Mouse (Mus musculus) lung, embryonic 14.5 days (tissue): ENCODE measurements at regions not wholly inside any gene's neighbourhood (a gene's known extent, or its start where the extent isn't known, plus 50 kb on each side); places are given as distances from the start of the nearest gene placed in this dataset.

Source experiments
- ATAC-seq: fragments of 200-750 bp; cut with Nextera tagmentation; 2 replicates; pipeline ENCODE4 v1.8.0; 2017; ENCODE audit warnings: mild to moderate bottlenecking, moderate TSS enrichment, moderate library complexity; ENCODE audit not compliant: insufficient read depth
- DNase-seq: peaks from one replicate; pipeline ENCODE4 v3.0.0-alpha.2; 2015
- H3K27ac ChIP-seq: fragments of 300-500 bp; sonication (generic); 2 replicates; pipeline ENCODE4 v1.5.1; 2014; ENCODE audit warnings: low read depth, mild to moderate bottlenecking, moderate library complexity
- H3K27me3 ChIP-seq: fragments of 300-500 bp; sonication (generic); 2 replicates; pipeline ENCODE4 v1.6.1; 2014; ENCODE audit warnings: low read length, control low read depth; ENCODE audit not compliant: insufficient read depth
- H3K36me3 ChIP-seq: fragments of 300-500 bp; sonication (generic); 2 replicates; pipeline ENCODE4 v1.6.1; 2014; ENCODE audit warnings: control low read depth; ENCODE audit not compliant: insufficient read depth
- H3K4me1 ChIP-seq: fragments of 300-500 bp; sonication (generic); 2 replicates; pipeline ENCODE4 v1.6.1; 2014; ENCODE audit warnings: antibody characterized with exemption, control low read depth; ENCODE audit not compliant: insufficient read depth
- H3K4me2 ChIP-seq: fragments of 300-500 bp; sonication (generic); 2 replicates; pipeline ENCODE4 v1.6.1; 2014; ENCODE audit warnings: mild to moderate bottlenecking
- H3K4me3 ChIP-seq: fragments of 300-500 bp; sonication (generic); 2 replicates; pipeline ENCODE4 v1.5.1; 2014; ENCODE audit warnings: low read depth, low read length
- H3K9ac ChIP-seq: fragments of 300-500 bp; sonication (generic); 2 replicates; pipeline ENCODE4 v1.6.1; 2014
- H3K9me3 ChIP-seq: fragments of 300-500 bp; sonication (generic); 2 replicates; pipeline ENCODE4 v1.6.1; 2016; ENCODE audit warnings: low read depth, low read length, control low read depth
- CTCF ChIP-seq: IDR thresholded peaks from 2 replicates; pipeline ENCODE4 v1.5.1; 2016; ENCODE audit warnings: antibody characterized with exemption, low read depth
- WGBS: fragments of 180-500 bp; shearing (Covaris S2); extraction: QIAGEN DNeasy Blood & Tissue Kit; methylation state at CpG from one replicate; pipeline ENCODE4 v1.1.7; 2014; 5-methylcytosine and 5-hydroxymethylcytosine counted together

DNA sequence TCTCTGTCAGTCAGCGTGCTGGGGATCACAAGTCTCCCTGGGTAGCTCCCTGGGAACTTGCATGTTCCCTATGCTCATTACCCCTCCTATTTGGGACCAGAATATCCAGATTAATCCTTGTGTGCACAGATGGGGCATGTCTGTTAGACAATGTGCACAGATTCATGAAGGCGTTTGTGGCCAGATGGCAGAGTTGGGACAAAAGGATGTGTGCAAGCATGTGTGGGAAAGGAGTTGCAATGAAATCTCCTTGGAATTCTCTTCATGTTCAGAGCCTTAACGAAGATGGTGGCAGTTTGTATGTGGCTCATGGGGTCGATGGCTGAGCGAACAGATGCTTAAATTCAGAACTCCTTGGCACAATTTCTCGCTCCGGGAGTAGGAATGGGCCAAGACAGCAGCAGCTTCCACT is 319.6 kb downstream of the Ipmk start:
- ATAC-seq: no peak
- Histone ChIP-seq H3K27me3 (no peaks in the 10 kb centered on the region), H3K9me3 (no peaks in the 10 kb centered on the region), H3K4me1 (no peaks in the 10 kb centered on the region), H3K36me3 (no peaks in the 10 kb centered on the region), H3K9ac (no peak overlapping the region), H3K4me3 (no peak overlapping the region), H3K4me2 (no peak overlapping the region), H3K27ac (no peak overlapping the region)
- WGBS: 83% methylated on average over 7 of the region's 7 CpGs
- DNase-seq: no peak
- no peak for TF ChIP-seq CTCF

DNA sequence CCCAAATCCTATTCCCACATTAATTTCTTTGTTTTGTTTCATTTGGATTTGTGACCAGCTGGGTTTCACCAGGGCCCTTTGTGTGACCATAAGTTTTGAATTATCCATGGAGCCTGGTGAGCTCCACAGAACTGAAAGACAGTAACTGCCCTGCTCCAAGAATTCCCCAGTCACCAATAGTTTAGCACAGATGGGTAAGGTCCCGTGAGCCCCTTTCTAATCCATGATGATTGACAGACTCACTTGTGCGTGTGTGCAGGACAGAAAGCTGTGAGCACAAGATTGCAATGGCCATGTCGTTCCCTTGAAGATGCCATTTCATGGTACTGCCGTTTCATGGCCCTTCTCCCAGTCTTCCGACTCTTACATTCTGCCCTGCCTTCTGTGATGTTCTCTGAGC is 331.7 kb downstream of the Ipmk start:
- no peak for DNase-seq
- Histone ChIP-seq H3K27me3 (no peaks in the 10 kb centered on the region), H3K9me3 (no peaks in the 10 kb centered on the region), H3K4me2 (no peak overlapping the region), H3K27ac (no peak overlapping the region), H3K36me3 (no peaks in the 10 kb centered on the region), H3K4me3 (no peak overlapping the region), H3K9ac (no peak overlapping the region), H3K4me1 (no peaks in the 10 kb centered on the region)
- 88% methylated on average over 5 of the region's 5 CpGs for WGBS
- no peak for ATAC-seq
- TF ChIP-seq CTCF: no peak

DNA sequence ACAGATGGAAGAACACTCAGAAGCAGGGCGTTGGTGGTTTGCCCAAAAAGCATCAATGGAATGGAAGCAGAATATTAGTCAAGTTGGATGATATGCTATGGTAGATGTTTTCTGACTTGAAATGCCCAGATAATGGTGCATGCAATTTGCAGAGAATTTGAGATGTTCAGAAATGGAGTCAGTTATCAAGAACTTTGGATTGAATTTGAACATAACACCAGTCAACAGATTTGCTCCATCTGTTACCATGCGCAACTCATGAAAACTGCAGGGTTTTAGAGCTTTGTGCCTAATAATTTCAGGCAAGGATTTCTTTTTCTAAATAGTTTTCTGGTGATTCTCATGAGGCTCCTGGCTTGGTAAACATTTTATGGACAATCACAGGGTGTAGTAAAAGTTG is 365.9 kb downstream of the Ipmk start:
- WGBS: 90% methylated on average over 2 of the region's 2 CpGs
- Histone ChIP-seq H3K27ac (no peak overlapping the region), H3K4me2 (no peak overlapping the region), H3K9me3 (no peaks in the 10 kb centered on the region), H3K4me3 (no peak overlapping the region), H3K36me3 (no peaks in the 10 kb centered on the region), H3K27me3 (no peaks in the 10 kb centered on the region), H3K9ac (no peak overlapping the region), H3K4me1 (no peaks in the 10 kb centered on the region)
- DNase-seq (no peak), ATAC-seq (no peak)
- TF ChIP-seq CTCF: no peak

DNA sequence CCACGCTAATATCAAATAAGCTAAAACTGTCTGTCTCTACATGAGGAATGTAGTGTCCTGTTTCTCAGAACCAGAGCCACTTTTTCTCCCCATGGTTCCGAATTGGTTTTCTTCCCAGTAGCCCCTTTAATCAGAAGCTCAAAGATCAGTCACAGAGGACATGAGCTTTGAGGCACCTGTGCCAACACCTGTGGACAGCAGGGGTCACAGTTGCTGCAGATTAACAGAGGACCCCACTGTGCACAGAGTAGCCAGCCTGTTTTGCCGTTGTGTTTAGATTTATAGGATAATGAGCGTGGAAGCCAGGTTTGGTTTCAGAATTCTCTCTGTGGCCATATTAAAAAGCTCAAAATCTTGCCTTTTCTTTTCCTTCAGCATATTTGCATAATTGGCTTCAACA is 380.2 kb downstream of the Ipmk start:
- ATAC-seq: no peak
- no peak for DNase-seq
- Histone ChIP-seq H3K27me3 (no peaks in the 10 kb centered on the region), H3K4me3 (no peak overlapping the region), H3K27ac (no peak overlapping the region), H3K4me2 (no peak overlapping the region), H3K9me3 (no peaks in the 10 kb centered on the region), H3K36me3 (no peaks in the 10 kb centered on the region), H3K9ac (no peak overlapping the region), H3K4me1 (no peaks in the 10 kb centered on the region)
- WGBS: 48% methylated on average over 4 of the region's 4 CpGs
- TF ChIP-seq CTCF: no peak

DNA sequence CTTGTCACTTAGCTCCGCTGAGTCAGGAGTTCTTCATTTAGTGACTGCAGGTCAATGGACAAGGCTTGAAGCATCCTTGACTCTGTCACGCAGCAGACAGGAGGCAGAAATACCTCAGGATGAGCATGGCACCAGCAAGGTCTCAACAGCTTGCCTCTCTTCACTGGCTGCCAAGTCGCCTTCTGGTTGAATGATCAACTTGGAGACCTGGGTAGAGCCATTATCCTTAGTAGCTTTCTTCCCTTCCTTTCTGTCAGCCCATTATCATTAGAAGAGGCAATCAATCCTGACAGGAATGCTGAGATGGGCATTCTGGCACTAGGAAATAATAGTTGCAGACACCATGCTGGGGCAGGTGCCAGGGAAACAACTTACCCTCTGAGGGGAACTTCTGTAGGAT is 386.3 kb downstream of the Ipmk start:
- Histone ChIP-seq H3K4me1 (no peaks in the 10 kb centered on the region), H3K36me3 (no peaks in the 10 kb centered on the region), H3K4me2 (no peak overlapping the region), H3K4me3 (no peak overlapping the region), H3K27ac (no peak overlapping the region), H3K9me3 (no peaks in the 10 kb centered on the region), H3K9ac (no peak overlapping the region), H3K27me3 (no peaks in the 10 kb centered on the region)
- ATAC-seq (no peak), DNase-seq (no peak)
- 85% methylated on average over 3 of the region's 3 CpGs for WGBS
- TF ChIP-seq CTCF: no peak

DNA sequence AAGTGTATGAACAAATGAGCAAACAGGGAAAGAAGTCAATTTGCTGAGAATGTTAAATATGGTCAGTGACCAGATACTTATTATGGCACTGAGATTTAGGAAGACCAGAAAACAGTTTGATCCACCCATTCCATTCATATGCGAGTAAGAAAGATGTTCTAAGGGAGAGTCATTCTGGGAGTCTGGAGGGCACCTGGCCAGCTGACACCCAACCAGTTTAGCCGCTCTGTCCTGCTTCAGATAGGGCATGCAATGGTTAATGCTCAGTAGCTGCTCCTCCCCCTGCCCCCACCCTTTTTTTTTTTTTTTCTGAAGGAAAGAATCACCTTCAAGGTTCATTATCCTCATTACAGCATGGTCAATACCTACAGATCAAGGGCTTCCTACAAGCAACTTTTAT is 386.9 kb downstream of the Ipmk start:
- Histone ChIP-seq H3K4me3 (no peak overlapping the region), H3K4me1 (no peaks in the 10 kb centered on the region), H3K4me2 (no peak overlapping the region), H3K9ac (no peak overlapping the region), H3K9me3 (no peaks in the 10 kb centered on the region), H3K36me3 (no peaks in the 10 kb centered on the region), H3K27me3 (no peaks in the 10 kb centered on the region), H3K27ac (no peak overlapping the region)
- ATAC-seq (no peak), DNase-seq (no peak)
- TF ChIP-seq CTCF: no peak
- WGBS: 65% methylated on average over 2 of the region's 2 CpGs

DNA sequence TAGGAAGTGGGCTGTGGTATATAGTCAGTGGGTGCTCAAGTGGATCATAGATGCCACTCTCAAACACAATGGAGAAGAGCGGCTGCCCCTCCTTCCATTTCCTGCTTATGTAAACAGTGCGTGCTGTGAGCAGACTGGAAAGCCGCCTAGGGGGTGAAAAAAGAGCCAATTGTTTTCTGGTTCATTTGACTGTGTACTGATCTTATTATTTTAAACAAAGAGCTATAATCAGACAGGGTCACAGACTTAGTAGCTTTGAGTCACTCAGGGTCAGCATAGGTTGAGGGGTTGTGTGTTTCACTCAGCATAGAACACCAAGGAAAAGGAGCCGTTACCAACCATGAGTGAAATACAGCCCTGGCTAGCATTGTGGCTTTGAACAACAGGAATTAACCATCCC is 390.7 kb downstream of the Ipmk start:
- no peak for TF ChIP-seq CTCF
- no peaks in the 10 kb centered on the region for H3K27me3 ChIP-seq
- WGBS: 26% methylated on average over 4 of the region's 4 CpGs
- H3K4me3 ChIP-seq: no peak overlapping the region
- H3K9me3 ChIP-seq: no peaks in the 10 kb centered on the region
- no peak overlapping the region for H3K4me2 ChIP-seq
- no peaks in the 10 kb centered on the region for H3K36me3 ChIP-seq
- no peak overlapping the region for H3K9ac ChIP-seq
- ATAC-seq (peak; percentile 56; the same call in 1 of the 2 replicates), DNase-seq (peak; percentile 47)
- no peaks in the 10 kb centered on the region for H3K4me1 ChIP-seq
- no peak overlapping the region for H3K27ac ChIP-seq
